19 mouse cellular contexts compared by ENCODE assay signal in genomic region chr10:80325045-80325444, GRCm38 (mm10). TPM values are rescaled to one million over a fixed set of nuclear protein-coding genes. Genes with fewer than 3 reads are reported as not detected.
DNase-seq lines count a peak whose midpoint lies in the region; ATAC-seq and TF ChIP-seq lines count a peak whose summit lies in the region.
"Had no signal": no experiment of that assay in that cellular context is flagged by ENCODE, and none has a peak within 500 bp of the region (broad histone marks: within the 10 kb centered on the region; RNA-seq: fewer than 3 reads in every experiment).

No protein-coding gene starts in this region.

- H3K79me2 ChIP-seq in liver, adult 2 months (ENCODE audit: control insufficient read depth, insufficient read depth, low read length) = peaks cover 3% of the 10 kb centered on the region; the same call in 1 of the 2 replicates

- peak overlapping the region; percentile 73 for H3K9ac ChIP-seq in liver, adult 2 months (ENCODE audit: low read depth, low read length)
- no peak overlapping the region for H3K9ac ChIP-seq in liver, postnatal 0 days (replicated peaks)
- H3K9ac ChIP-seq: forebrain, embryonic 15.5 days; hindbrain, embryonic 13.5 days; lung, embryonic 14.5 days; midbrain, embryonic 15.5 days had no signal

- no peak for ATAC-seq in liver, postnatal 0 days
- ATAC-seq in G1E (ENCODE audit: extremely low read depth, insufficient number of reproducible peaks, low FRiP score, poor library complexity, severe bottlenecking) = no peak
- ATAC-seq: forebrain, embryonic 15.5 days; midbrain, embryonic 15.5 days had no signal

- no peaks in the 10 kb centered on the region for H3K9me3 ChIP-seq in liver, postnatal 0 days (ENCODE audit: low read length)
- H3K9me3 ChIP-seq in G1E (replicated peaks) = no peaks in the 10 kb centered on the region
- H3K9me3 ChIP-seq in limb, embryonic 10.5 days (replicated peaks) = no peaks in the 10 kb centered on the region
- H3K9me3 ChIP-seq: forebrain, embryonic 15.5 days; hindbrain, embryonic 13.5 days; midbrain, embryonic 15.5 days; neural tube, embryonic 13.5 days had no signal

- peak; percentile 71 for DNase-seq in cerebellum, adult 9-10 months
- no peak for DNase-seq in cerebellum, adult 2 months
- no peak for DNase-seq in liver, adult 2 months (ENCODE audit: extremely low read depth, low read depth, low spot score)
- DNase-seq in liver, postnatal 0 days = no peak
- DNase-seq in G1E (ENCODE audit: low spot score) = no peak
- no peak for DNase-seq in limb, embryonic 10.5 days (ENCODE audit: low spot score)
- no peak for DNase-seq in layer of hippocampus, postnatal 36 days
- no peak for DNase-seq in thymus, adult 2 months
- DNase-seq: adrenal gland, postnatal 25 days; heart, postnatal 36 days; kidney, adult 9 months; kidney, postnatal 25 days; lung, embryonic 14.5 days had no signal

- no peaks in the 10 kb centered on the region for H3K36me3 ChIP-seq in liver, adult 2 months (ENCODE audit: control insufficient read depth, insufficient read depth, low read length)
- no peaks in the 10 kb centered on the region for H3K36me3 ChIP-seq in liver, postnatal 0 days (replicated peaks; ENCODE audit: insufficient read depth, low read length)
- peaks cover 16% of the 10 kb centered on the region for H3K36me3 ChIP-seq in G1E (replicated peaks)
- H3K36me3 ChIP-seq in limb, embryonic 10.5 days = no peaks in the 10 kb centered on the region
- no peaks in the 10 kb centered on the region for H3K36me3 ChIP-seq in thymus, adult 2 months (ENCODE audit: control insufficient read depth, insufficient read depth, low read length)
- H3K36me3 ChIP-seq: forebrain, embryonic 15.5 days; hindbrain, embryonic 13.5 days; midbrain, embryonic 15.5 days; neural tube, embryonic 13.5 days had no signal

- H3K4me3 ChIP-seq in cerebellum, adult 2 months (replicated peaks; ENCODE audit: insufficient read depth, low read depth, low read length) = no peak overlapping the region
- H3K4me3 ChIP-seq in liver, adult 2 months (ENCODE audit: insufficient read depth, low read depth, low read length) = peak overlapping the region; percentile 50; the same call in 1 of the 2 replicates
- H3K4me3 ChIP-seq in liver, postnatal 0 days (ENCODE audit: low read depth, low read length) = no peak overlapping the region
- peak overlapping the region; percentile 53 for H3K4me3 ChIP-seq in G1E (ENCODE audit: low read depth, low read length)
- peak overlapping the region; percentile 12; the same call in 1 of the 2 replicates for H3K4me3 ChIP-seq in limb, embryonic 10.5 days
- no peak overlapping the region for H3K4me3 ChIP-seq in thymus, adult 2 months (ENCODE audit: control insufficient read depth, insufficient read depth, low read length)
- H3K4me3 ChIP-seq: forebrain, embryonic 15.5 days; hindbrain, embryonic 13.5 days; midbrain, embryonic 15.5 days; myocyte; neural tube, embryonic 13.5 days had no signal

- no peak overlapping the region for H3K4me2 ChIP-seq in liver, postnatal 0 days (ENCODE audit: low read depth, low read length)
- H3K4me2 ChIP-seq: forebrain, embryonic 15.5 days; hindbrain, embryonic 13.5 days; lung, embryonic 14.5 days; midbrain, embryonic 15.5 days; neural tube, embryonic 13.5 days had no signal

- TF ChIP-seq POLR2A in cerebellum, adult 2 months (IDR thresholded peaks at IDR 0.05; ENCODE audit: borderline replicate concordance, insufficient read depth, low read length) = no peak
- no peak for TF ChIP-seq POLR2A in liver, adult 2 months (IDR thresholded peaks at IDR 0.05; ENCODE audit: extremely low read depth, insufficient read depth, low read length)
- no peak for TF ChIP-seq POLR2A in thymus, adult 2 months (IDR thresholded peaks at IDR 0.05; ENCODE audit: control insufficient read depth, extremely low read depth, insufficient read depth, low read length, poor library complexity)

- peaks cover 5% of the 10 kb centered on the region for H3K4me1 ChIP-seq in cerebellum, adult 2 months (ENCODE audit: control insufficient read depth, insufficient read depth, low read length)
- H3K4me1 ChIP-seq in liver, adult 2 months (ENCODE audit: control insufficient read depth, insufficient read depth, low read length) = peaks cover 17% of the 10 kb centered on the region
- H3K4me1 ChIP-seq in liver, postnatal 0 days (ENCODE audit: insufficient read depth) = peaks cover 31% of the 10 kb centered on the region
- peaks cover 79% of the 10 kb centered on the region for H3K4me1 ChIP-seq in G1E (ENCODE audit: insufficient read depth, low read depth, low read length)
- peaks cover 56% of the 10 kb centered on the region for H3K4me1 ChIP-seq in limb, embryonic 10.5 days
- H3K4me1 ChIP-seq in thymus, adult 2 months (replicated peaks; ENCODE audit: control insufficient read depth, insufficient read depth, low read length) = peaks cover 36% of the 10 kb centered on the region

- TF ChIP-seq EP300 in liver, postnatal 0 days (IDR thresholded peaks at IDR 0.05; ENCODE audit: low read depth) = no peak

- H3K27ac ChIP-seq in cerebellum, adult 2 months (ENCODE audit: insufficient read depth, low read length) = no peak overlapping the region
- H3K27ac ChIP-seq in liver, adult 2 months (replicated peaks; ENCODE audit: insufficient read depth, low read depth, low read length) = peak overlapping the region; percentile 78
- H3K27ac ChIP-seq in liver, postnatal 0 days (ENCODE audit: low read depth) = no peak overlapping the region
- H3K27ac ChIP-seq in limb, embryonic 10.5 days = peak overlapping the region; percentile 7; the same call in 1 of the 2 replicates
- H3K27ac ChIP-seq in thymus, adult 2 months (ENCODE audit: control insufficient read depth, insufficient read depth, low read length) = no peak overlapping the region
- H3K27ac ChIP-seq: forebrain, embryonic 15.5 days; hindbrain, embryonic 13.5 days; midbrain, embryonic 15.5 days; neural tube, embryonic 13.5 days had no signal

- H3K27me3 ChIP-seq in cerebellum, adult 2 months (ENCODE audit: control insufficient read depth, insufficient read depth, low read length) = no peaks in the 10 kb centered on the region
- no peaks in the 10 kb centered on the region for H3K27me3 ChIP-seq in liver, adult 2 months (ENCODE audit: control insufficient read depth, insufficient read depth, low read length)
- H3K27me3 ChIP-seq in liver, postnatal 0 days (ENCODE audit: insufficient read depth, low read length) = no peaks in the 10 kb centered on the region
- H3K27me3 ChIP-seq in G1E (ENCODE audit: insufficient read depth, low read length) = no peaks in the 10 kb centered on the region; the same call in 1 of the 2 replicates
- peaks cover 62% of the 10 kb centered on the region for H3K27me3 ChIP-seq in limb, embryonic 10.5 days (ENCODE audit: low read depth, poor library complexity, severe bottlenecking)
- H3K27me3 ChIP-seq in thymus, adult 2 months (ENCODE audit: control insufficient read depth, insufficient read depth, low read length) = peaks cover under 1% of the 10 kb centered on the region; the same call in 1 of the 2 replicates
- H3K27me3 ChIP-seq: forebrain, embryonic 15.5 days had no signal

- WGBS in cerebellum, adult 2 months = 81% methylated on average over 21 of the region's 21 CpGs
- 59% methylated on average over 21 of the region's 21 CpGs for WGBS in liver, adult 2 months
- WGBS in liver, postnatal 0 days (ENCODE audit: insufficient replicate concordance) = 81% methylated on average over 21 of the region's 21 CpGs
- 81% methylated on average over 21 of the region's 21 CpGs for WGBS in limb, embryonic 10.5 days
- whole genome bisulfite sequencing in thymus, adult 2 months = 95% methylated on average over 21 of the region's 21 CpGs

- TF ChIP-seq CTCF in cerebellum, adult 2 months (IDR thresholded peaks at IDR 0.05; ENCODE audit: borderline replicate concordance, insufficient read depth, low read depth, low read length) = no peak
- TF ChIP-seq CTCF in liver, adult 2 months (IDR thresholded peaks at IDR 0.05; ENCODE audit: low read depth, low read length) = no peak
- no peak for TF ChIP-seq CTCF in liver, postnatal 0 days (IDR thresholded peaks at IDR 0.05; ENCODE audit: low read depth)
- TF ChIP-seq CTCF in G1E (IDR thresholded peaks at IDR 0.05; ENCODE audit: low read depth, low read length) = no peak
- TF ChIP-seq CTCF in thymus, adult 2 months (IDR thresholded peaks at IDR 0.05; ENCODE audit: borderline replicate concordance, control insufficient read depth, extremely low read depth, insufficient read depth, low read length, poor library complexity) = no peak

RNA-seq across cellular contexts. Expression of gene Pcsk4, which starts 4.3 kb away (rescaled TPM):
- polyA plus RNA-seq in cerebellum, adult 2 months (2012; rRNA removed) = 13.7 and 14.1 TPM in 2 replicates
- total RNA-seq in liver, adult 2 months (2014; rRNA removed) = 8.8 and 12.5 TPM in 2 replicates
- 19.2 and 21.8 TPM in 2 replicates for polyA plus RNA-seq in liver, adult 2 months (2012; rRNA removed)
- 5.6 TPM in 2 replicates for polyA plus RNA-seq in liver, postnatal 0 days (2015; fragmentation: Nextera tagmentation; extraction: Ambion mirVana)
- total RNA-seq in G1E (2014; fragmentation: Nextera tagmentation) = 4.8 and 6.7 TPM in 2 replicates
- 0.87 and 1.1 TPM in 2 replicates for total RNA-seq in G1E (2017)
- polyA plus RNA-seq in G1E (2012) = 12.4 and 14.2 TPM in 2 replicates
- 6.1 and 6.3 TPM in 2 replicates for polyA plus RNA-seq in limb, embryonic 10.5 days (2016; fragmentation: Nextera tagmentation; extraction: Ambion mirVana)
- 1 to 10 TPM; 2.2 to 2.6 TPM for total RNA-seq in layer of hippocampus, postnatal 36 days (2021)
- polyA plus RNA-seq in thymus, adult 2 months (2012; rRNA removed) = 11.7 and 14.1 TPM in 2 replicates

RNA-seq across cellular contexts. Expression of gene 2310011J03Rik, which starts 4.7 kb away (rescaled TPM):
- 49.7 and 51.1 TPM in 2 replicates for polyA plus RNA-seq in cerebellum, adult 2 months (2012; rRNA removed)
- total RNA-seq in liver, adult 2 months (2014; rRNA removed) = 10.4 and 12.4 TPM in 2 replicates
- polyA plus RNA-seq in liver, adult 2 months (2012; rRNA removed) = 25.4 and 25.5 TPM in 2 replicates
- polyA plus RNA-seq in liver, postnatal 0 days (2015; fragmentation: Nextera tagmentation; extraction: Ambion mirVana) = 25.5 and 27.4 TPM in 2 replicates
- 17.2 and 17.6 TPM in 2 replicates for total RNA-seq in G1E (2014; fragmentation: Nextera tagmentation)
- total RNA-seq in G1E (2017) = 27.0 and 31.2 TPM in 2 replicates
- polyA plus RNA-seq in G1E (2012) = 92.5 and 108 TPM in 2 replicates
- polyA plus RNA-seq in limb, embryonic 10.5 days (2016; fragmentation: Nextera tagmentation; extraction: Ambion mirVana) = 58.2 and 60.9 TPM in 2 replicates
- 10 to 100 TPM; 22.4 to 23.0 TPM for total RNA-seq in layer of hippocampus, postnatal 36 days (2021)
- polyA plus RNA-seq in thymus, adult 2 months (2012; rRNA removed) = 78.9 and 93.8 TPM in 2 replicates

RNA-seq across cellular contexts. Expression of gene Reep6, which starts 4.7 kb away (rescaled TPM):
- polyA plus RNA-seq in cerebellum, adult 2 months (2012; rRNA removed) = 9.0 and 10.3 TPM in 2 replicates
- 112 and 185 TPM in 2 replicates for total RNA-seq in liver, adult 2 months (2014; rRNA removed)
- 384 and 617 TPM in 2 replicates for polyA plus RNA-seq in liver, adult 2 months (2012; rRNA removed)
- polyA plus RNA-seq in liver, postnatal 0 days (2015; fragmentation: Nextera tagmentation; extraction: Ambion mirVana) = 167 and 174 TPM in 2 replicates
- total RNA-seq in G1E (2014; fragmentation: Nextera tagmentation) (72.8 and 85.9 TPM in 2 replicates), G1E (2017) (1.0 and 1.3 TPM in 2 replicates)
- polyA plus RNA-seq in G1E (2012) = 49.5 and 65.3 TPM in 2 replicates
- 5.4 and 6.6 TPM in 2 replicates for polyA plus RNA-seq in limb, embryonic 10.5 days (2016; fragmentation: Nextera tagmentation; extraction: Ambion mirVana)
- 10 to 100 TPM in 1 of 2 experiments, 1 to 10 TPM in 1; 8.6 to 10.3 TPM for total RNA-seq in layer of hippocampus, postnatal 36 days (2021)
- polyA plus RNA-seq in thymus, adult 2 months (2012; rRNA removed) = 2.0 and 3.5 TPM in 2 replicates

RNA-seq across cellular contexts. Expression of gene Adamtsl5, which starts 23.2 kb away (rescaled TPM):
- 7.9 and 10.8 TPM in 2 replicates for polyA plus RNA-seq in cerebellum, adult 2 months (2012; rRNA removed)
- 0.28 and 0.40 TPM in 2 replicates for total RNA-seq in liver, adult 2 months (2014; rRNA removed)
- polyA plus RNA-seq in liver, adult 2 months (2012; rRNA removed) = 1.4 and 1.6 TPM in 2 replicates
- polyA plus RNA-seq in liver, postnatal 0 days (2015; fragmentation: Nextera tagmentation; extraction: Ambion mirVana) = 1.5 and 1.8 TPM in 2 replicates
- total RNA-seq in G1E (2014; fragmentation: Nextera tagmentation) = 16.9 and 17.5 TPM in 2 replicates
- 5.4 and 8.0 TPM in 2 replicates for total RNA-seq in G1E (2017)
- 33.4 and 37.9 TPM in 2 replicates for polyA plus RNA-seq in G1E (2012)
- 0.39 and 0.48 TPM in 2 replicates for polyA plus RNA-seq in limb, embryonic 10.5 days (2016; fragmentation: Nextera tagmentation; extraction: Ambion mirVana)
- 1 to 10 TPM; 4.9 to 5.2 TPM for total RNA-seq in layer of hippocampus, postnatal 36 days (2021)
- polyA plus RNA-seq in thymus, adult 2 months (2012; rRNA removed) = 4.6 and 9.0 TPM in 2 replicates

RNA-seq across cellular contexts. Expression of gene Apc2, which starts 29.3 kb away (rescaled TPM):
- polyA plus RNA-seq in cerebellum, adult 2 months (2012; rRNA removed) = 67.1 and 69.1 TPM in 2 replicates
- total RNA-seq in liver, adult 2 months (2014; rRNA removed) = 0.09 and 0.20 TPM in 2 replicates
- polyA plus RNA-seq in liver, adult 2 months (2012; rRNA removed) = 0.19 and 0.20 TPM in 2 replicates
- polyA plus RNA-seq in liver, postnatal 0 days (2015; fragmentation: Nextera tagmentation; extraction: Ambion mirVana) = 0.05 and 0.20 TPM in 2 replicates
- 0.10 and 0.23 TPM in 2 replicates for total RNA-seq in G1E (2014; fragmentation: Nextera tagmentation)
- 0.06 and 0.11 TPM in 2 replicates for total RNA-seq in G1E (2017)
- polyA plus RNA-seq in G1E (2012) = 0.02 and 0.04 TPM in 2 replicates
- polyA plus RNA-seq in limb, embryonic 10.5 days (2016; fragmentation: Nextera tagmentation; extraction: Ambion mirVana) = 0.90 and 2.9 TPM in 2 replicates
- total RNA-seq in layer of hippocampus, postnatal 36 days (2021) = 10 to 100 TPM; 98.3 to 98.4 TPM
- 0.40 and 0.57 TPM in 2 replicates for polyA plus RNA-seq in thymus, adult 2 months (2012; rRNA removed)
- total RNA-seq: megakaryocyte-erythroid progenitor cell, adult 5-6 weeks had no signal

Comparison
In these comparisons a context has a peak if more than half of its experiments do, and no peak if none do; other contexts are left out.
1. H3K27ac ChIP-seq: peak in liver, adult 2 months (single experiment) and limb, embryonic 10.5 days (single experiment); none in cerebellum, adult 2 months (single experiment), liver, postnatal 0 days (single experiment) and thymus, adult 2 months (single experiment).
2. H3K4me3 ChIP-seq: peak in liver, adult 2 months (single experiment), G1E (single experiment) and limb, embryonic 10.5 days (single experiment); none in cerebellum, adult 2 months (single experiment), liver, postnatal 0 days (single experiment) and thymus, adult 2 months (single experiment).